Mouse (Mus musculus) kidney, postnatal 10 days (tissue): Measurements from ENCODE around the gene Prg2.

ENCODE experiments used
- DNase-seq: peaks from one replicate; pipeline ENCODE4 v3.0.0; 2021; ENCODE audit warnings: mixed read lengths

The Prg2 gene

GRCm38 (mm10) chr2:84962906-84963507 is 17.3 kb upstream of the Prg2 start:
- DNase-seq = no peak

GRCm38 (mm10) chr2:84964111-84964801 is 16.0 kb upstream of the Prg2 start:
- DNase-seq = no peak

- DNase-seq = no peak
Observed at GRCm38 (mm10) chr2:84967318-84967991, 12.8 kb upstream of the Prg2 start.

GRCm38 (mm10) chr2:84975580-84975979 is 4.7 kb upstream of the Prg2 start:
- no peak for DNase-seq

GRCm38 (mm10) chr2:84987930-84988329 is 7.7 kb downstream of the Prg2 start, which contains the start of gene Prg3:
Prg3 (plus strand) TSS chr2:84988215.
- no peak for DNase-seq

- DNase-seq = no peak
Observed at GRCm38 (mm10) chr2:84996376-84996775, 16.1 kb downstream of the Prg2 start.

GRCm38 (mm10) chr2:84999486-85000181 is 19.4 kb downstream of the Prg2 start:
- peak; percentile 17 for DNase-seq

GRCm38 (mm10) chr2:85001497-85001896 is 21.2 kb downstream of the Prg2 start:
- DNase-seq = peak; percentile 34

GRCm38 (mm10) chr2:85002575-85002974 is 22.3 kb downstream of the Prg2 start:
- DNase-seq = no peak

- DNase-seq = no peak
Observed at GRCm38 (mm10) chr2:85004341-85004740, 24.1 kb downstream of the Prg2 start.

GRCm38 (mm10) chr2:85006600-85006999 is 26.3 kb downstream of the Prg2 start:
- DNase-seq = no peak

- peak; percentile 28 for DNase-seq
Observed at GRCm38 (mm10) chr2:85007729-85008128, 27.5 kb downstream of the Prg2 start.

- DNase-seq = no peak
Observed at GRCm38 (mm10) chr2:85009212-85009611, 29.0 kb downstream of the Prg2 start.

- DNase-seq = peak; percentile 41
Observed at GRCm38 (mm10) chr2:85011906-85012604, 31.8 kb downstream of the Prg2 start.

GRCm38 (mm10) chr2:85012679-85013078 is 32.4 kb downstream of the Prg2 start:
- no peak for DNase-seq

- DNase-seq = no peak
Observed at GRCm38 (mm10) chr2:85013826-85014587, 33.7 kb downstream of the Prg2 start.

GRCm38 (mm10) chr2:85014588-85014982 is 34.3 kb downstream of the Prg2 start:
- DNase-seq = no peak

- DNase-seq = peak; percentile 43
Observed at GRCm38 (mm10) chr2:85022043-85022442, 41.8 kb downstream of the Prg2 start.

GRCm38 (mm10) chr2:85026178-85026577 is 45.9 kb downstream of the Prg2 start:
- DNase-seq = no peak

GRCm38 (mm10) chr2:85027281-85027680 is 47.0 kb downstream of the Prg2 start:
- no peak for DNase-seq

- no peak for DNase-seq
Observed at GRCm38 (mm10) chr2:85029897-85030296, 49.6 kb downstream of the Prg2 start.

- no peak for DNase-seq
Observed at GRCm38 (mm10) chr2:85030989-85031388, 50.7 kb downstream of the Prg2 start.
